Mouse (Mus musculus) CD8-positive naive resting alpha-beta T cell, adult 2 months (primary cell): ENCODE results near the gene Gm49318.

ENCODE experiments used
- DNase-seq, 2 experiments: peaks; one replicate each; pipeline ENCODE4 v3.0.0; 2022; ENCODE audit warnings: low read depth in 2 of 2, low spot score in 2 of 2

Gene Gm49318

DNA sequence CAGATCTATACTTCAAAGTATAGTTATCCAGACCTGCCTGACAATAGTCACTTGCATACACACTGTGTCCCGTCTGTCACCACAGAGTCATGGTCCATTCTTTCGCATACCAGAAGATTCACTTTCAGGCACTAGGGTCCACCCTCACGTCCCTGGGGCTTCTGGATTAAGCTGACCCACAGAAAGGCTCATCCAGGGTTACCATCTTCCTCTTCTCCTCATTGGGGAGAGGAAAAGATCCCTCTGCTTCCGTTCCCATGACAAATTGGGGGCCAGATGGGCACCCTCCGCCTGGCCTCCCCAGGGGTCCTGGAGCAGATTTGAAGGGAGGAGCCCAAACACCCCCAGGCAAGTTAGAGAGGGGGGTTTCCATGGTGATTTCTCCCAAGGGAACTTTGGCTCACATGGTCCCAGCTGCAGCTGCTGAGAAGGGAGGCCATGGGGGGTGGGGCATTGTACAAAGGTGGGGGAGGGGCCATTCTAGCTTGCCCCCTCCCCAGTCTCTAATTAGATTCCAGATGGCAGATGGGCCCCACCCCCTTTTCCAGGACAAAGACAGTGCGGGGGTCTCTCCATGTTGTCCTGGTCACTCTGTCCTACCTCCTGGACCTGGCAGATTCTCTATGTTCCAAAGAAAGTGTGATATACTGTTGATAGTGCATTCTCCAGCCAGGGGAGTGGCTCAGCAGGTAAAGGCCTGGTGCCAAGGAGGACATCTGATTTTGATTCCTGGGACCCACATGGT lies 35.6 kb downstream of the Gm49318 start:
- no peak for DNase-seq

DNA sequence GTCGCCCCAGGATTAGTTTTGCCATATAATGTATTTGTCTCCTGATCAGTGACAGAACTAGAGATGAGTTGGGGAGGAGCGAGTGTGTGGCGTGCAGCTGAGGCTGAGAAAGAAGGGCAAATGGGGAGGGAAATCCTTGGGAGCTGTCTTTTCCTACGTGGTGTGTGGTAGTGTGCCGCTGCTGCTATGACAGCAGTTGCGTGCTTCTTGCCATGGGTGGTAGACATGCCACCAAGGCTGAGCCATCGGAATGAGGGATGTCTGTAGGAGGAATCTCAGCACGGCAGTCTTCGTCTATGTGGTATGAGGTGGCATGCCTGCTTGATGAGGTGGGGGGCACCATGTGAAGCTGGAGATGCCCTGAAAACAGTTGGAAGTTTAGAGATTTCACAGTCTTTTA lies 40.7 kb downstream of the Gm49318 start:
- DNase-seq, result no peak

DNA sequence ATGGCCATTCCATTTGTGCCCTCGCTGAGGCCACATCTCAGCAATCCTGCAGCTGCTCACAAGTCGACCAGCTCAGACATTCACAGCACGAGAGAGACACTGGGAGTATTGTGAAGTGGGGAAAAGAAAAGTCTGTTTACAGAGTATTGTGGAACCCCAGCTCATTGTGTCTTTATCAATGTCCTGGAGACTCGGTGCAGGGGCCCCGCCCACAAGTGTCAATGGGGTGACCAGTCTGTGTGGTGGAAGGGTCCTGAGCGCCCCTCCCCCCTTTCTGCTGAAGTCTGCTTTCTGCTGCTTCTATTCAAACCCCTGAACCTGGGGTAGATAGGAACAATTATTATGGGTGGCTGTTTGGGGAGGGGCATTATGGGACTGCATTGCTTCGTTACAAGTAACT lies 42.6 kb downstream of the Gm49318 start:
- DNase-seq, result no peak

DNA sequence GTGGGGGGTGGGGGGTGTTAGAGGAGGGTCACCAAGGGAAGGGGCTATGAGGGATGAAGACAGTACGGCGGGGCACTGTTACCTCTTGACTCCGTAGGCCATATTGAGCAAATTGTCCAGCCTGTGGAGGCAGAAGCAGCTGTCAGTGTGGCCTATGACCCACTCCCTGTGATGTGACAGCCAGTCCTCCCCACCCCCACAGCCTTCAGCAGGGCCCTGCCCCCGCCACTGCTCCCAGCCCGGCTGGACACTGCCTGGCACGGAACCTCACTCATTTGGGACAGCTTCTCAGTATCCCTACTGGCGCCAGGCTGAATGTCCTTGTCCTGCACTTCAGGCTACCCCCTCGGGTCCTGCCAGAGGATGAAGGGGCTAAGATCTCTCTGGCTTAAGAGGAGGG lies 46.5 kb downstream of the Gm49318 start:
- no peak for DNase-seq

DNA sequence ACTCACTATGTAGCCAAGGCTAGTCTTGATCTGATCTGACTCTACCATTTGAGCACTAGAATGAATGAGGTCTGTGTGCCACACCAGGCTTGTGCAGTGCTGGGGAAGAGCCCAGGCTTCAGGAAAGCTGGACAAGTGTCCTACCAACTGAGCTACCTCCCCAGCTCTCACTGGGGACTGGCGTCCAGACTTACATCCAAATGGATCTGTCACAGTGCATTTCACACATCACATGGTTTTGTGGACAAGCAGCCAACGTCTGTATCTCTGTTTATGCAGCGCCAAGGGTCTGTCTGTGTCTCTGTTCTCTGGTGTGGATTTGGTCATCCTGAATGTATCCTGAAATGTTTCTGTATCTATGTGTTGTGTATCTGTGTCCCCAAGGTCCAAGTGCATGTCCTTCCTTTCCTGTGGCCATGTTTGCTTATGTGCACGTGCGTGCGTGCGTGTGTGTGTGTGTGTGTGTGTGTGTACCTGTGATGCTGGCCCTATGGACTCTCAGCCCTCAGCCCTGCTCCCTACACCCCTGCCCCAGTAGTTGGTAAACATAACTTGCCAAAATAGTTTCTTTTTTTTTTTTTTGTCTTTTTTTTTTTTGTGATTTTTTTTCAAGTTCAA lies 53.7 kb downstream of the Gm49318 start:
- DNase-seq, result no peak

DNA sequence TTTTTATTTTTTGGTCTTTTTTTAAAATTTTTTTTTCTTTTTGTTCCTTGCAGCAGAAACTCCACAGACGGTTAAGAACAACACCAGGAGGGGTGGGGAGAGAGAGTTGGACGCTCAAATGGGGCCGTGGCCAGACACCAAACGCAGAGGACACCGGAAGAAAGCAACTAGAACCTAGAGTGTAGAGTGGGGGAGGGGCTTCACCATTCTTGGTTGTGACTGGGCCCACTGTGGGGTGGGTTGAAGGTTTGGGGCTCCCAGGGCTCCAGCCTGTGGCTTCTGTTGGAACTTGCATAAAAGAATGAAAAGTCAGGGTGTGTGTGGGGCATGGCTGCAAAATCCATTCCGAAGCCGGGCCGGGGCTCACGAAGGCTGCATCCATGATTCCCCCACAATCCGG lies 54.8 kb downstream of the Gm49318 start:
- DNase-seq, result no peak

DNA sequence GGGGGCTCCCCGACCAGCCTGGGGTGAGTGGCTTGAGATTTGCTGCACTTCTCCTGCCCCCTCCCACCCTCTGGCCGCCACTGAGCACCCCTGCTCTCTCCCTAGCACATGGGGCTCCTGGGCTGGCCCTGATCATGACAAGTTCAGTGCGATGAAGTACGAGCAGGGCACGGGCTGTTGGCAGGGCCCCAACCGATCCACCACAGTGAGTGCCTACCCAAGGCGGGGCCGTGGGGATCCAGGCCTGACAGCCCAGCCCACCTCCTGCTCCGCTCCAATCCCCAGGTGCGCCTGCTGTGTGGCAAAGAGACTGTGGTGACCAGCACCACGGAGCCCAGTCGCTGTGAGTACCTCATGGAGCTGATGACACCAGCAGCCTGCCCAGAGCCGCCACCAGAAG lies 58.3 kb downstream of the Gm49318 start:
- no peak for DNase-seq

DNA sequence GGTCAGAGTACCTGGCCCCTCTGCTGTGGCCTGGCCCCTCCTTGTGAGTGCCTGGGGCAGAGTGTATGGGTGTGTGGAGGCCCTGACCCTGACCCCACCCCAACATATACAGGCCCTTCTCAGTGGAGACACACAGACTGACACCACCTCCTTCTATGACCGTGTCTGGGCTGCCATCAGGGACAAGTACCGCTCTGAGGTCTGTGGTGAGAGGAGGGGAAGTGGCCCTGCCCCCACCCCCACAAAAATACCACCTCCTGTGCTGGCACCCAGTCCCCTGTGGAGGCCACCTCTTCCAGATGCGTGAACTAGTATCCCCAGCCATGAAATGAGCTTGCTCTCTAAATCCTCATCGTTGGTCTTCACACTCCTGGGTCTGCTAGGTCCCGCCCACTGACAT lies 60.0 kb downstream of the Gm49318 start:
- no peak for DNase-seq

DNA sequence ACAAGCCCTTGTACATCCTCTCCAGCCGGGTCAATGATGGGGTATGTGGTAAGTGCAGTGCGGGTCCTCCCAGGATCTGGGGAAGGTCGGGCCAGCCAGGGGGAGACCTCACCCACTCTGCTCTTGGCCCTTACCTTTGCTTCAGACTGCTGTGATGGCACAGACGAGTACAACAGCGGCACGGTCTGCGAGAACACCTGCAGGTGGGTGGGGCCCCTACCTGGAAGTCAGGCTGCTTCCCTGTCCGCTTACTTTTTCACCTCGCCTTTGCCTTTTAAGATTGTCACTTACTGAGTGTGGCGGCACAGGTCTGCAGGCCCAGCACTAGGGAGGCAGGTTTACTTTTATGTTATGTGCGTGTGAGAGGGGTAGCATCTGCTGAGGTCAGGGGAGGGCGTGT lies 66.5 kb downstream of the Gm49318 start:
- no peak for DNase-seq

DNA sequence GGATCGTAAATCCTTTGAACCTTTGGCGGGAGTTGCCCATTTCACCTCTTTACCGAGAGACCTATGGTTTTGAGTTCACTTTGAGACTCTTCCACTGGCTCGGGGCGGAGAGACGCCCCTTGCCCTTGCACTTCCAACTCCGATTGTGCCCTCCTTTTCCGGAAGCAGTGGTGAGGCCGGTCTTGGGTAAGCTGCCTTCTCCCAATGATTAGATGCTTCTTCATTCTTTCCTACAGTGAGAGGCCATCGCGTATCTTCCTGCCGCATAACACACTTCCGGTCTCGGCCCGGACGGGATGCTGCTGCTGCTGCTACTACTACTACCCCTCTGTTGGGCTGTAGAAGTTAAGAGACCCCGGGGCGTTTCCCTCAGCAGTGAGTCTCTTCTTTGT lies 67.9 kb downstream of the Gm49318 start:
- no peak for DNase-seq

DNA sequence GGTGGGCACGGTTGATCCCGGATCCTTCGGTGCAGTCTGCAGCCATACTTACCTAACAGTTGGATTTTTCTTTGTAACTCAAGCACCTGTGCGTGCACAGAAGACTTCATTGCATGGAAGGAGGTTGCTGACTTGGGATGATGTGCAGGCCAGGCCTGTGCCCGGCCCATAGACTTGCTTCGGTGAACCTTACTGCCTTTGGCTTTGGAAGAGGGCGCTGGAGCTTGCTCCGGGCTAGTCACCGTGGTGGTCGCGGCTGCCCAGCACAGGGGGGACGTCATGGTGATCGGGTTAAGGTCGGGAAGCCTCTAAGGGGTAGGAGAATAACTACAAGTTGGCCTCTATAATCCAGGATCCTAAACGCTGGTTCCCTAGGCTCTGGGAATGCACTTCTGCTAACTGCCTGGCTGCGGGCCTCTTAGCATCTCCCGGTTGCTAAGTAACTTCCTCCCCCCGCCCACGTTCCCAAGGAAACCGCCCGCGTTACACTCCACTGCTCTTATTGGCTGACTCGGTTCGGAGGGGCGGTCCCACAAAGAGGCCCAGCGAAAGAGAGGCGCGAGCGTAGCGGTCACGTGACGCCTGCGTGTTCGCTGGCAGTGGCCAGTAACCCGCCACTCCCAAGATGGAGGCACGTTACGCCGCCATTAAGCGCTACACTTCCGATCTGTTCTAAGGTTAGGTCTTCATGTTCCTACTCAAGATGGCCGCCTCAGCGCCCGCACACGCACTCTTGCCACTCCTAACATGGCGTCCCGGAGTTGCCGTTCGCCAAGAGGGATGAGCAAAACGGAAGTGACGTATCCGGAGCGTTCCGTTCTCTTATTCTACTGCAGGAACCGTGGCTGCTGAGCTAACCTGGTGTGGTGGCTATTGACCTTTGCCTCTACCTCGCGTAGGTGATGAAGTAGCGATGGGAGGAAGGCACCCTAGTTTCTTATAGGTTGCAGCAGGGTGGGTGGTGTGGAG lies 68.6 kb downstream of the Gm49318 start, which contains the start of the genes Ccdc151 and Prkcsh:
TSS of gene Ccdc151 (minus strand) at position 441 of the 969 bp plus-strand sequence.
TSS of gene Prkcsh (plus strand) at position 613 of the 969 bp plus-strand sequence.
- peak; percentile 96 to 97 for DNase-seq

DNA sequence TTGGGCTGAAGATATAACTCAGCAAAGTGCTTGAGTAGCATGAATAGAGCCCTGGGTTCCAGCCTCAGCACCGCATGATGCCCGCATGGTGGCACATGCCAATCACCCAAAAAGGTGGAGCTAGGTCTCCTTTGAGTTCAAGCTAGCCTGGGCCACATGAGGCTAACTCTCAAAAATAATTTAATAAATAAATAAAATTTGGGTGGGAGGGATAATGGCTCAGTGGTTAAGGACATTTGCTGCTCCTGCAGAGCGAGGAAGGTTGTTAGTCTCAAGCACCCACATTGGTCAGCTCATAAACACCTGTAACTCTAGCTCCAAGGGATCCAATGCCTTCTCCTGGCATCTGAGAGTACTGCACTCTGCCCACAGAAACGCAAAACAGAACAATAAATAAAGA lies 69.4 kb downstream of the Gm49318 start:
- DNase-seq, result no peak

DNA sequence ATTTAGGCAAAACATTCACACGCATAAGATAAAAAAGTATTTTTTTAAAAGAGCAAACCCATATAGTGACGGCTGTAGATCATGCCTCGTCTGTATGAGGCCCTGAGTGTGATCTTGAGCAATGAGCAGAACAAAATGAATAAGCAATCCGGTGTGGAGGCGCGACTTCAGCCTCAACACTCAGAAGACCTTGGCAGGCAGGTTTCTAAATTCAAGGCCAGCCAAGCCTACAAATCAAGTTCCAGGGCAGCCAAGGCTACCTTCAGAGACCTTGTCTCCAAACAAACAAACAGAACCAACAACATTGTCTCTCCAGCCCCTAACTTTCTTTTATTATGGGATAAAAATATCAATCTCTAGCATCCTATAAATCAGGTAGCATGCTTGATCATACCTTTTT lies 70.8 kb downstream of the Gm49318 start:
- no peak for DNase-seq

DNA sequence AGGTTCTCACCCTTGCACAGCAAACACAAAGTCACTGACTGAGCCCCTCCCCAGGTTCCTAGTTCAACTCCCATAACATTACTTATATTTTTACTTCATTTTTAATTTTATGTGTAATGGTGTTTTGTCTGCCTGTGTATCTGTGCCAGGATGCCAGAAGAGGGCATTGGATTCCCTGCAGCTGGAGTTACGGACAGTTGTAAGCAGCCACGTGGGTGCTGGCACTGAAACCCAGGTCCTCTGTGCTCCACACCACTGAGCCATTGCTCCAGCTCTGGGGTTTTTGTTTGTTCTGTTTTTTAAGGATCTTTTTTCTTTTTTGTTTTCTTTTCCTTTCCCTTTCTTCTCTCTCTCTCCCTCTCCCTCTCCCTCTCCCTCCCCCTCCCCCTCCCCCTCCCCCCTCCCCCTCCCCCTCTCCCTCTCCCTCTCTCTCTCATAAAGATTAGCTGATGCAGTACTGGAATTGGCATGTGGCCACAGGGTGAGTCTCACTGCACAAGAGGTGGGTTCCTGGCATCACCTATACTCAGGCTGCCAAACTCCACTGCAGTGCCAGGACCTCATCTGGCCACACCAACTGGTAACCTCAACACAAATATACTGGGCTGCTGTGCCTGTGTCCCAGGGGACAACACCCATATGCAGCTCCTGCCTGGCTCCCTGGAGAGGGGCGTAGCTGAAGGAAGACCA lies 74.7 kb downstream of the Gm49318 start:
- no peak for DNase-seq

DNA sequence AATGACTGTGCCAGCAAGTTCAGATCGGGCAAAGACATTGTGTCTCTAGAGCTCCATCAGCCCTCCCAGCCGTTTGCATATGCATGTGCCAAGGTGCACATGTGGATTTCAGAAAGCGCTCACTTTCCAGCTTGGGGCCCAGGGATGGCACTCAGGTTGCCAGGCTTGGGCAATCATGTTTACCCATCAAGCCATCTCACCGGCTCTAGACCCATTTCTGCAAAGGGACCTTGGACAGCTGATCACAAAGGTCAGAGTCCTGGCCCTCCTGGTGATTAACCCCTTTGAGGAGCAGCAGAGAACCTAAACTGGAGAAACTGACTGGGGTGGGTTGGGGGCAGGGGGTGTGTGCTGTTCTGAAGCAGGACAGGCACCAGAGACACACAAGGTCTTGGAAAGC lies 78.8 kb downstream of the Gm49318 start:
- DNase-seq, result no peak

DNA sequence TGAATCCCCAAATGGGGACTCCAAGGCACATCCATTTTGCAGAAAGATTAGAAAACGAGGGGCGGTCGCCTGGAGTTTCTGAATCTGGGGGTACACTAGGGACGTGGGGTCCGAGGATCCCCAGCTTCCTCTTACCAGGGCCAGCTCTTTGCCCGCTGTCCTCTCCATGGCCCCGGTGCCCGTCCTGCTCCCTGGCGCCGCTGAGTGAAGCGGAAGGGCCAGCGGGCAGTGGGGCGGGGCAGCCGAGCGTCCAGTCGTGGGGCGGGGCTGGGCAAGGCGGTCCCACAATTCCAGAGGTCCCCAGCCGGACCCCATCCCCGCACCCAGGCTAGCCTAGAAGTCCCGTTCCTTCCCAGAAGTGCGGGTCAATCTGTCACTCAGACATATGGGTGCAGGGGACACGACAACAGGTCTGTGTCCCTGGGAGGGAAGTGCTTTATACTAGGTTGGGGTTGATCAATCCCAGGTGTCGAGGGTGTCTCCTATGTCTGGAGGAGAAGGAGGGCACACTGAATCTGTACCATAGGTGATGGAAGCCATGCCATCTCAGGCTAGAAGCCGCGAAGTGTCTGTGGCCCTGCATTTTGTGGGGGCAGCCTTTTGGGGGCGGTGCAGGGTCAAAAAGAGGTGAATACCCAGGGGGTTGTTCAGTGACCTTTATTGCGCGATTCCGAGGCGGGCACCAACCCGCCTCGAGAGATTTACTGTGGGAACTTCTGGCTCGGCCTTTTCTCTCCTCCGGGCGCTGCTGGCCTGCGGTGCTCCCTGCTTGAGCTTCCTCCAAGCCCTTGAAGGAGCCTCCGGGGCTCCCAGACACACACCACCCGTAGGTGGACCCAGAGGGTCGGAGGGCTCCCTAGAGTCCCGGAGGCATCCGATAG lies 81.6 kb downstream of the Gm49318 start, which contains the start of gene Rgl3:
TSS of gene Rgl3 (minus strand) at position 217 of the 881 bp plus-strand sequence.
- DNase-seq, result no peak

DNA sequence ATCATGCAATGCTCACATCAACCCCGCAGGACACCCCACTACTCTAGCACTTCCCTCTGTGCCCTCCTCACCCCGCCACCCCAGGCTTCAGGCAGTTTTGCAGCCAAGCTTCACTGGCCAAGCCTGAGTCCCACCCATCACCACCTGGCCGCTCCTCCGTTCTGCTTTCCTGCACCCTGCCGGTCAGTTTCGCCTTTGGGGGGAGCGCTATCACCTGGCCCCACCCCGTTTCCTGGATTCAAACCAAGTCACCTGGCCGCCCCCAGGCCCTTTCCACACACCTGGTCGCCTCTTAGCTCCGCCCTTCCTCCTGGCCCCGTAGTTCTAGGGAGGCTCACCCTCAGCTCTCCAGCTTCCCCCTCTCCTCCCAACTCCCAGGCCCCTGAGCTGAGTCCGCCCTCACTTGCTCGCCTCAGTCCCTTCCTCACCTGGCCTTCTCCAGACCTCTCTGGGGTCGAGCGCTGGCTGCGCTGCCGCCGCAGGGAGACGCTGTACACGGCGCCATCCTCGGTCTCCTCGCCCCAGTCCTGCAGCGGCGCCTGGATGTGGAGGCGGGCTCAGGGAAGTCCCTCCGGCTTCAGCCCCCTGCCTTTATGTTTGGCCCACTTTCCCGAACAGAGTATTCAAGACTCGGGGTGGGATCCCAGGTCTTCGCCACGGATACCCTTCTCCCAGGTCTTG lies 82.5 kb downstream of the Gm49318 start:
- no peak for DNase-seq

DNA sequence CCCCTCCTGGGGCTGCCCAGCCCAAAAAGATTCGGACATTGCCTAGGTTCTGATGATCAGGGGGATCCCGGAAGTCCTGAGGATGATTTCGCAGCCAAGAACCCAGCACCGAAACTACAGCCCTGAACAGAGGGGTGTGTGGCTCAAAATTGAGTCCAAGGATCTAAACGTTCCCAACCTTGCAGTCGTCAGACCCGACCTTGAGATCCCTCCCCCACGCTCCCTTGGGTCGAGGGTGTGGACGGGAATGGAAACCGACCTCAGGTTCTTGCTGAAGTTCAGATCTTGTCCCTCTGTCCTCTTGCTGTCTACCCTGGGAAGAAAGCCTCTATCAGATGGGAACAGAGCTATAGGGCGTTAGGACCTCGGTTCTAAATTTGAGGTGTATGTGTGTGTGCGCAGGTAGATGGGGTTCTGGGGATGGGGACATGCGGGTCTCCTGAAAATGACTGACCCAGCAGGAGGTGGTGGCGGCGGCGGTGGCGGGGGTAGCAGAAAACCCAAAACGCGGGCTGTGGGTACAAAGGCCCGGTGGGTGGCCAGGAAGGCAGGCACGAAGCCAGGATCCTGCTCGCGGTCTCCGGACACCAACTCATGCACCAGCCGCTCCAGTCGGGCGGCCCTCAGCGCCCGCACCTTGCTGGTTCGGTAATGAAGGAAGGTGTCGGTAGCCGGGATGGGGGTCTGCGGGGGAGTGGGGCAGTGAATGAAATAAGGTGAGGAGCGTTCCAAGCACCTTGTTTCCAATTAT lies 83.3 kb downstream of the Gm49318 start:
- DNase-seq, result no peak
